Mouse (Mus musculus): ENCODE measurements at regions not wholly inside any gene's neighbourhood (a gene's known extent, or its start where the extent isn't known, plus 50 kb on each side); places are given as distances from the start of the nearest gene placed in this dataset.

DNA sequence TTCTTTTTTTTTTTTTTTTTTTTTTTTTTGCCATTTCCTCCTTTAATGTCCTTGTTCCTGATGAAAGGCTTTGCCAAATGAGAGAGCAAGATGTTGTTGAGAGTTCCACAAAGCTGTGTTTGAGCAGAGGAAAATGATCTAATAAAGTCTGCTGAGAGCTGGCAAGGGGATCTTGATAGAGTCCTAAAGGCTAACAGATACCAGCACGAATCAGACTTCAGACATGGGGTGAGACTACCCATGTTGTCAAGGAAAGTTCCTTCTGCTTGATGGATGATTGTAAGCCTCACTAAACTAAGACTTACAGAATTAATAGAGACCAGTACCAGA lies 665.2 kb upstream of the Fam92a start:
- DNase-seq (ENCODE audit: extremely low read depth, insufficient read length, low spot score): no peak

GRCm38 (mm10) chr4:12836326-12837096 lies 664.7 kb upstream of the Fam92a start:
- no peak for DNase-seq (ENCODE audit: extremely low read depth, insufficient read length, low spot score)

DNA sequence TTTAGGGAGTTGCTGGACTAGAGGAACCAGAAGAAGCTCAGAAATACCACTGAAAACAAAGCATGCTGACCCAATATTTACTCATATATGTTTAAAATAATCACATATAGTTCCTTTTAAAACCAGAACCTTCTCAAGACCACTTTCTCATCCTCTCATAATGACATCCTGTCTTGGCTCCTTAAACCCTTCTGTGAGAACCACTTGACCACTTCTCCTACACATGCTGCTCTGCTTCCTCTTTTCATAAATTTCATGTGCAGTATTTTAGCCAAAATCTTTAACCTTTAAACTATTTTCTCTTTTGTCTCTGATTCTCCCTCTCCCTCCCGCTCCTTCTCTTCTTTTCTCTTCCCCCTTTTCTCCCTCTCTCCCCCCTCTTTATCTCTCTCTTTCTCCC lies 654.6 kb upstream of the Fam92a start:
- DNase-seq (ENCODE audit: extremely low read depth, insufficient read length, low spot score): no peak

- no peak for DNase-seq (ENCODE audit: extremely low read depth, insufficient read length, low spot score)
Measured at GRCm38 (mm10) chr4:12814251-12814650, 642.4 kb upstream of the Fam92a start.

GRCm38 (mm10) chr4:12801186-12801585 lies 629.4 kb upstream of the Fam92a start:
- no peak for DNase-seq (ENCODE audit: extremely low read depth, insufficient read length, low spot score)

DNA sequence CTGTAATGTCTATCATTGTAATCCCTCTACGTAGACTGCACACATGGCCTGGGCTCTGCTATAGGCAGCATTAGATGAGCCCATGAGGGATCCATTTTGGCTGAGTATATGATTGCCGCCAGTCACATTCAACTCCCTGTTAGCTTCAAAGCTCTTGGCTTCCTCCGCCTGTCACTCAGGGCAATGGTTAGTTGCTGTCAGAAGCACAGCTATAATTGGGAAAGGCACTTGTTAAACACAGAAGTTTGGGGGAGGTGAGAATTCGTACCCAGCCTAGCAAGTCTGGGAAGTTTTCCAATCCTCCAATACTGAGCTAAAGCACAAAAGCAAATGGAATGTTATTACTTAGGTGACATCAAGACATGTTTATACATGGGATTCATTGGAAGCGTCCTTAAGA lies 627.7 kb upstream of the Fam92a start:
- DNase-seq (ENCODE audit: extremely low read depth, insufficient read length, low spot score): no peak

GRCm38 (mm10) chr4:12792764-12793422 lies 621.1 kb upstream of the Fam92a start:
- no peak for DNase-seq (ENCODE audit: extremely low read depth, insufficient read length, low spot score)

- DNase-seq (ENCODE audit: extremely low read depth, insufficient read length, low spot score): no peak
Measured at GRCm38 (mm10) chr4:12791786-12792674, 620.2 kb upstream of the Fam92a start.

- no peak for DNase-seq (ENCODE audit: extremely low read depth, insufficient read length, low spot score)
Measured at GRCm38 (mm10) chr4:12785840-12786239, 614.0 kb upstream of the Fam92a start.

GRCm38 (mm10) chr4:12784479-12784878 lies 612.7 kb upstream of the Fam92a start:
- DNase-seq (ENCODE audit: extremely low read depth, insufficient read length, low spot score): no peak

DNA sequence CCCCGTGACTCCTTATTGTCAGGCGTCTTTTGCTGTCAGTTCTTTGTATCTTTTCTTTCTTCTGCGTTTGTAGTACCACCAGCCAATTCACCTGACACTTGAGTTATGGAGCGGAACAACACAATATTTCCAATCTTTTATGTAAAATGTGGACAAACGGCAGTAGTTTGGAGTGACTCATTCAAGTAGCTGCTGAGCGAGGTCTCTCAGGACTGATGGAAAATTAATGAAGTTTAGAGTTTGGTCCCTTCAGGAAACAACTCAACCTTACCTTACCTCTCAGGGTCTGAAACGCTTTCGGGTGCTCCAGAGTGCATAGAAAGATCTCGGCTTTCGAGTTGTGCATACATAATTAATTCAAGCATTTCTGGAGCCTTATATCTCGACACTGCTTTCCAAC lies 612.3 kb upstream of the Fam92a start:
- no peak for DNase-seq (ENCODE audit: extremely low read depth, insufficient read length, low spot score)

DNA sequence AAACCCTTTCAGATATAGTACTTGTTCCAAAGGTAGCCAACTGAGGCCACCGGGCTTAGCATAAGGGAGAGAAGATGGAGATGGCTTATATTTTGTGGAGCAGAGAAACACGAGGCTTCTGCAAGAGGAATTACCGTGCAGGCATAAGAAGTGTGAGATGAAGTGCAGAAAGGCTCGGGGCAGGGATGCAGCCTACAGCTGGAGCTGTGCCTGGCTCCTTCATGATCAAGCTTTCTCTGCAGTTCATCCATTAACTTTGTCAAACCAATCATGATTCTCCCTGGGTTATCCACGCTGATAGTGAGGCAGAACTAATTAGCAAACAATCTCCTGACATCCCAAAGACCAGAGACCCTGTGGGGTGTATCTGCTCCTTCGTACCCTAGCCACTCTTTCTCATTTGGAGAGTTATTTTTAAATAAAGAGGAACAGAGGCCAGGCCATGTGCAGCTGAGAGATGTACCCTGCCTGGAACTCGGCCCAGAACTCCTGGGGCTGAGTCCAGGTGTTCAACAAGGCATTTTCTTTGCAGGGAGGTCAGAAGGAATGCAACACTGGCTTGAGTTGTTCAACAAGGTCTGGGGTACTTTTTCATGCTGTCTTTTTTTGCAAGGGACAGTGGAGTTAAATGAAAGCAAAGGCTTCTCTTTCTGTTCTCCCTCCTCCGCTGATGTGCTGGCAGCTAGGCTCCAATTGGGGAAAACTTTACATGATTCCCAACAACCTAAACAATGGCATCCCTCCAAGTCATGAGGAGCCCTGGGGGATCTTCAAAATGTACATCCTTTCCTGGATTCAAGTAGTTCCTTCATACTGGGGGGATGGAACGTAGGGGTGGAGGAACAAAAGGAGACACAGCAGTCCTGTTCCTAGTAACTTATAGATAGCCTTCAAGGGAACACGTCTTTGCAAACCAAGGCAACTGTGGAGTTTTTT lies 610.4 kb upstream of the Fam92a start:
- no peak for DNase-seq (ENCODE audit: extremely low read depth, insufficient read length, low spot score)

GRCm38 (mm10) chr4:12780254-12780653 lies 608.4 kb upstream of the Fam92a start:
- DNase-seq (ENCODE audit: extremely low read depth, insufficient read length, low spot score): no peak

DNA sequence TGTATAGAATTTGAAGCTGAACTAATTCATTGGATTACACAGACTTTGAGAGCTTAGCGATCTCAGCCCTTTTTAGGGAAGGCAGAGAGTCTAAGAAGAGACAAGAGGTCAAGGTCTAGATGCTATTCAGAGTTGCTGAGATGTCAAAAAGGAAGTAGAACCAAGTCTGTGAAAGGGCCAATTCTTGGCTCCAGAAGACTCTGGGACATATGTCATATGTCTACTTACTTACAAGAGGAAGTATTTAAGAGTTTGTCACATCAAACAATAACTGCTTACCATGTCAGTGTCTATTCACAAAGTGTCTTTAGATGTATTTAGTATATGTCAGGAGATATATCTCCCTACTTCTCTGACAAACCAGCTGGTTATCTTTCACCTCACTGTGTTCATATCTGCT lies 607.4 kb upstream of the Fam92a start:
- DNase-seq (ENCODE audit: extremely low read depth, insufficient read length, low spot score): no peak

- DNase-seq (ENCODE audit: extremely low read depth, insufficient read length, low spot score): no peak
Measured at GRCm38 (mm10) chr4:12778163-12778562, 606.3 kb upstream of the Fam92a start.

DNA sequence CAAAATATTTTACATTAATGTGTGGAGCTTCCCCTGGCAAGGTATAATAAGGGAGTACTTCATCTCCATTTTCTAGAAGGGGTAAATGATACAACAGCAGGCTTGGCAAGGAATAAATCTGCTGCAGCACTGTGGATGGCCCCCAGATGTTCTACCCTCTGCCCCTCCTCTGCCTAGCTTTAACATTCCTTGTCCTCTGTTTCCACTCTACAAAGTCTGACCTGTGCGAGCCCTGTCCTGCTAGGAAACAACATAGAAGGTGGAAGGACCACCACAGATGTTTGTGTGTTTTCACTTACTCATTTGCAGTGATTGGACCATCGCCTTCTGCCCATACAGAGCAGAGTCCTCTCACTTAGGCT lies 604.4 kb upstream of the Fam92a start:
- DNase-seq (ENCODE audit: extremely low read depth, insufficient read length, low spot score): no peak

DNA sequence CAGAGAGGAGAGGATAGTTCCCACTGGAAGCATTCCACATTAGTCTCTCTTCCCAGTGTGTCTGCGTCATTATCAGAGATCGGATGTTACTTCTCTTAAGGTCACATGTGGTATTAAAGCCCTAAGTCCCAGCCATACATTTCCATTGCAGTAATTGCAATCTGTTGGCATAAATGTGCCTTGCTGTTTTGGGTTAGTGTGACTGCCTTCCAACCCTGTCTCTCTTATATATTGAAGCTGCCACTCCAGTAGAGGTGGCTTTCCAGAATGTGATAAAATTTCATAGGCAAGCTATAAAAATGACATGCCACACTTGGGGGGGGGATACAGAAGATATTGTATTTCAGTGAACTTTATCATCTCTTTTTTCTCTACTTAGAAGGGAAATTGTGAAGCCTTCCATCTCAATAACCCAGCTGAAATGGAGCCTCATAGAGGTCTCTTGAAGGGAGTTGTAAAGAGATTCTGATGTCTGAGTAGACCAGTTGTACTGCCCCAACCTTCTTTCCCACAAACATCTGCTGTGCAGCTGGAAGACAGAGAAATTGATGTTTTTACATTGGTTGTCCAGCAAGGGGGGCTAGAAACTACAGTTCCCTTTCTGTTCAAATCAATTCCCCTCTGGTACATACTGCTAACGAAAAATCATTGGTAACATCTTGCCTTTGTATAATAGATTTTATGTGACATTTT lies 603.9 kb upstream of the Fam92a start:
- no peak for DNase-seq (ENCODE audit: extremely low read depth, insufficient read length, low spot score)

DNA sequence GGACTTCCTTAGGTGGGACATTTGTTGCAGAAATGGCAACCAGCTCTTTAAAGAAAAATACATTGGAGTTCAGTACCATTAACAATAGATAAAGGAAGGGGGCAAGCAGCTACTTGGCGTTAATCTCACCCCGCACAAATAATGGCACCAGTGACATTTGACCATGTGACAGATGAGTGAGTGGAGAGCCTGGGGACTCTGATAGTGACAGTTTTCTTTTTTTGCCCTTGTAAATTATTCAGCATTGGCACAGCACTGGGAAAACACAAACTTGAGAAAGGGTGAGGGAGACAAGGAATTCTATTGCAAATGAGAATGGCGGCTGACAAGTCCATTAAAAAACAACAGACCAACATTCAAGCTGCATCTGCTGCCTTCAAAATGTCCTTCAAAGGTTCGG lies 603.3 kb upstream of the Fam92a start:
- no peak for DNase-seq (ENCODE audit: extremely low read depth, insufficient read length, low spot score)

DNA sequence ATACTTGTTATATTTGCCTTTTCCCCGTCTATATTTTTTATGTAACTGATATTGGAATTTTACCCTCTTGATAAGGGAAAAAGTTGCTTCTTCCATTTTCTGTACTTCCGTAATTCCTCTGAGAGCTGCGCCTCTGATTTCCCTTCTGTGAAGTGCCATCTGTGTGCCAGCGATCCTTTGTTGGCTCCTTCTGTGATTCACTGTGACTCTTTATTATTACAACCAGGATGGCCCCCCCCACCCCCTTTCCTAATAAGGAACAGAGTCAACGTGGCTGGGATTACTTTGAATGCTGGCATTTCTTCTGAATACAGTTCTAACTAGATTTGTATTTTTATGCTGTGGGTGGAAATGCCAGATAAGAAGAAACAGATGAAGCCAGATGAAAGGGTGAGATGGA lies 602.9 kb upstream of the Fam92a start:
- DNase-seq (ENCODE audit: extremely low read depth, insufficient read length, low spot score): no peak

DNA sequence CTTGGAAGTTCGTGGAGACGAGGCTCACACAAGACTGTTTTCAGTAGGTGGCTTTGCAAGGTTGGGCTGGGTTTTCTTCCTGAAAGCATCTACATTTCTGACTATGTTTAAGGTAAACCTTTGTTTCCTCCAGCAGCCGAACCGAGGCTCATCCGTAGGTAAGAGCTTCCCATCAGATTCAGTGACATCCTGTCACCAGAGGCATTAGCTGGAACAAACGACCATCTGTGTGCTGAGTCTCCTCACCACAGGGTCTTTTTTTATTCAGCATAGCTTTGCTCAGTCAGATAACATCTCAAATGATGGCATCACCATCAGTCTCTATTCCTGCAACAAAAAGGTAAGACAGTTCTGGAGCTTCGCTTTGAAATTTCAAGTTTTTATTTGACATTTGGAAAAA lies 601.4 kb upstream of the Fam92a start:
- DNase-seq (ENCODE audit: extremely low read depth, insufficient read length, low spot score): no peak
